Mouse (Mus musculus): Measurements from ENCODE around the gene Hist3h2ba. TPM values are rescaled to one million over a fixed set of nuclear protein-coding genes. Genes with fewer than 3 reads are reported as not detected.
A peak's percentile ranks its signal among the peaks of the same experiment; 100 is the strongest.

Gene Hist3h2ba
- polyA plus RNA-seq, 1 experiment from 2014 or later = 262 TPM

DNA sequence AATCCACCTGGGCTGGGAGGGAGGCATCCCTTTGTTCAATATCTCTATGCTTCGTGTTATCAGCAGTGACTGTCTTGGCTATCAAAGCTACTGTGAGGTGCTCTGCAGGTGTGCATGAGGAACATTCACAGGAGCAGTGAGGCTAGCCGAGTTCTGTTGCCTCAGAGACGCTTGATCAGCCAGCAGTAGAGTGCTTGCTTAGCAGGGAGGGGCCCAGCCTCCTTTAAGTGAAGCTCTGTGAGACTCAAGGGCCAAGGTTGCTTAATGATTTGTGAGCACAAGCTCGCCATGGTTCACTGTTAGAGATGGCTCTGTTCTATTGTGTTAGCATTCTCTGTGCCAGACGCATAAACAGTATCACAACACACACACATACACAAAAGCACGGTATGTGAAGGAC, 20.9 kb downstream of the Hist3h2ba start:
- H3K4me1 ChIP-seq = peaks cover 8% of the 10 kb centered on the region
- H3K4me2 ChIP-seq = no peak overlapping the region
- 82% methylated on average over 6 of the region's 6 CpGs for WGBS
- peaks cover 13% of the 10 kb centered on the region; the same call in 1 of the 2 replicates for H3K36me3 ChIP-seq
- H3K27me3 ChIP-seq (replicated peaks) = no peaks in the 10 kb centered on the region
- no peak overlapping the region for H3K27ac ChIP-seq (replicated peaks)
- H3K4me3 ChIP-seq (replicated peaks) = no peak overlapping the region
- ATAC-seq (ENCODE audit: low FRiP score) = no peak
- H3K9me3 ChIP-seq (replicated peaks) = no peaks in the 10 kb centered on the region
- no peak overlapping the region for H3K9ac ChIP-seq (replicated peaks)

DNA sequence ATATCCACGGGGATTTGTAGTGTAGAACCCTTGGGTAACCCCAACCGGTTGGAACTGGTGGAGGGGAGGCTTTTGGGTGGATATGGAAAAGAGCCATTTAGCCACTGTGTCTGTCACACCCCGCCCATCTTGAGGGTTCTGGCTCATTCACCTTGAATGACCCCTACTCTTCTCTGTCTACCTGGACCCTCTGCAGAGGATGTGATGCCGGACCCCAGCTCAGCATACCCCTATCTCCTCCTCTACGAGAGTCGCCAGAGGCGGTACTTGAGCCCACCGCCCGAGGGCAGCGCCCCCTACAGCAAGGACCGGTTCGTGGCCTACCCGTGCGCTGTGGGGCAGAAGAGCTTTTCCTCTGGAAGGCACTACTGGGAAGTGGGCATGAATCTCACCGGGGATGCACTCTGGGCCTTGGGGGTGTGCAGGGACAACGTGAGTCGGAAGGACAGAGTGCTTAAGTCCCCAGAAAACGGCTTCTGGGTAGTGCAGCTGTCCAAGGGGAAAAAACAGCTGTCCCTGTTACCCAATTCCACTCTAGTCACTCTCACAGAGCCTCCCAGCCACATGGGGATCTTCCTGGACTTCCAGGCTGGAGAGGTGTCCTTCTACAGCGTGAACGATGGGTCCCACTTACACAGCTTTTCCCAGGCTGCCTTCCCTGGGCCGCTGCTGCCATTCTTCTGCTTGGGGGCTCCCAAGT, 22.3 kb downstream of the Hist3h2ba start:
- Histone ChIP-seq H3K27ac (replicated peaks) (no peak overlapping the region), H3K9ac (replicated peaks) (no peak overlapping the region)
- 93% methylated on average over 21 of the region's 21 CpGs for WGBS

DNA sequence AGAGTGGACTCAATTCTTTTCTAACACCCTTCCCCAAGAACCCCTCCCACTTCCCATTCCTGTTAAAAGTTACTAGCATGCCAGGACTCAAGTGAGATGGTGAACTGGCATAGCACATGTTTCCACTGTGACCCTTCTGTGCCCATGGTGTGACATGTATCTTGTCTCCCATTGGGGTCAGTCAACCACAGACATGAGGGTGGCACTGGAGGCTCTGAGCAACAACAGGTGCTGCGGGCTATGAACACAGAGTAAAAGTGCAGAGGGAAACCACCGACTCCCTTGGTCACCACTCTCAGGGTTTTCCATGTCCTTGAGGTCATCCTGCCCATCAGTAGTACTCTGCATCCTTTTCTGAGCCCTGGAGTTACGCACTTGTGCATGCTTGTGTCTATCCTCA, 23.1 kb downstream of the Hist3h2ba start:
- 97% methylated on average over 3 of the region's 3 CpGs for WGBS
- Histone ChIP-seq H3K9ac (replicated peaks) (no peak overlapping the region), H3K4me1 (peaks cover 16% of the 10 kb centered on the region), H3K27ac (replicated peaks) (no peak overlapping the region), H3K4me3 (replicated peaks) (no peak overlapping the region), H3K36me3 (peaks cover 15% of the 10 kb centered on the region; the same call in 1 of the 2 replicates), H3K4me2 (no peak overlapping the region), H3K9me3 (replicated peaks) (no peaks in the 10 kb centered on the region), H3K27me3 (replicated peaks) (no peaks in the 10 kb centered on the region)
- ATAC-seq (ENCODE audit: low FRiP score) = no peak

More for the DNA sequence above, 22.3 kb downstream of the Hist3h2ba start:
- peaks cover 12% of the 10 kb centered on the region for H3K4me1 ChIP-seq
- no peaks in the 10 kb centered on the region for H3K27me3 ChIP-seq (replicated peaks)
- ATAC-seq (ENCODE audit: low FRiP score) = no peak
- no peak overlapping the region for H3K4me3 ChIP-seq (replicated peaks)
- H3K4me2 ChIP-seq = no peak overlapping the region
- H3K9me3 ChIP-seq (replicated peaks) = no peaks in the 10 kb centered on the region
- peaks cover 15% of the 10 kb centered on the region; the same call in 1 of the 2 replicates for H3K36me3 ChIP-seq

DNA sequence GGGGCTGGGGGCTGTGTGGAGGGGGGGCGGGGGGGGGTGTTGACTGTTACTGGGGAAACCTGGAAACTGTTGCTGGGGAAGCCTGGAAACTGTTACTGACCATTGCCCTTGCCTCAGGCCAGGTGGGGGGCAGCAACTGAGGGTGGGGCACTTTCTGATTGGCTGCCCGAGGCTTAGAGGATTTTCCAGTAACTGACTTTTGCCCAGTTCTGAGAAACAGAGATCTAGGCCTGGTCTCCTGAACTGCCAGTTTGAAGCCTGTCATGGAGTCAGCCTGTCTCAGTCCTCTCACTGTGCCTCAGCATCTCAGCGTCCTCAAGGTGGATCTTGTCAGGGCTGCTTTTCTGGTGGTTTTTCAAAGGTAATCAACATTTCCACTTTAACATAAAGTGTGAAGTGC, 25.7 kb downstream of the Hist3h2ba start:
- no peak overlapping the region for H3K9ac ChIP-seq (replicated peaks)
- 93% methylated on average over 3 of the region's 3 CpGs for WGBS
- no peak overlapping the region for H3K4me3 ChIP-seq (replicated peaks)
- H3K4me2 ChIP-seq = no peak overlapping the region
- H3K4me1 ChIP-seq = peaks cover 29% of the 10 kb centered on the region
- H3K9me3 ChIP-seq (replicated peaks) = no peaks in the 10 kb centered on the region
- no peak overlapping the region for H3K27ac ChIP-seq (replicated peaks)
- H3K27me3 ChIP-seq (replicated peaks) = no peaks in the 10 kb centered on the region
- ATAC-seq (ENCODE audit: low FRiP score) = no peak
- H3K36me3 ChIP-seq = peaks cover 15% of the 10 kb centered on the region; the same call in 1 of the 2 replicates

DNA sequence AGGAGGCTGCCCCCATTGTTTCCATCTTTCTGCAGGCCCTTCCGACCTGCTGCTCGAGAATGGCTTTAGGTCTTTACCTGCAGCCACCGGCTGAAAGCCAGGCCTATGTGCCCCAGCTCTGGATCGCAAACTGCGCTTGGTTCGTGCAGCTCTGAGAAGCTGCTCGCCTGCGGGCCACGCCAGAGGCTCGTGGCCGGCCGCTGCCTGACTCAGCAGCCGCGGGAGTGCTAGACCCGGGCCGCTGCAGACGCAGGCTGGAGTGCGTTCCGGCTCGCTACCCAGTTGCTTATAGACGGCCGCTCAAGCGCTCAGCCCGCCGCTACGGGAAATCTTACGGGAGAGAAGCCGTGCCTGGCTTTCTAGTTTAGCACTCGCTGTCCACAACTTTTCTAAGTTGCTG, 28.4 kb downstream of the Hist3h2ba start:
- Histone ChIP-seq H3K27ac (replicated peaks) (peak overlapping the region; percentile 83), H3K4me2 (peak overlapping the region; percentile 100), H3K4me3 (replicated peaks) (peak overlapping the region; percentile 81), H3K4me1 (peaks cover 56% of the 10 kb centered on the region), H3K36me3 (peaks cover 10% of the 10 kb centered on the region), H3K9me3 (replicated peaks) (no peaks in the 10 kb centered on the region), H3K27me3 (replicated peaks) (no peaks in the 10 kb centered on the region), H3K9ac (replicated peaks) (peak overlapping the region; percentile 74)
- no peak for ATAC-seq (ENCODE audit: low FRiP score)
- WGBS = under 1% methylated on average over 29 of the region's 29 CpGs

DNA sequence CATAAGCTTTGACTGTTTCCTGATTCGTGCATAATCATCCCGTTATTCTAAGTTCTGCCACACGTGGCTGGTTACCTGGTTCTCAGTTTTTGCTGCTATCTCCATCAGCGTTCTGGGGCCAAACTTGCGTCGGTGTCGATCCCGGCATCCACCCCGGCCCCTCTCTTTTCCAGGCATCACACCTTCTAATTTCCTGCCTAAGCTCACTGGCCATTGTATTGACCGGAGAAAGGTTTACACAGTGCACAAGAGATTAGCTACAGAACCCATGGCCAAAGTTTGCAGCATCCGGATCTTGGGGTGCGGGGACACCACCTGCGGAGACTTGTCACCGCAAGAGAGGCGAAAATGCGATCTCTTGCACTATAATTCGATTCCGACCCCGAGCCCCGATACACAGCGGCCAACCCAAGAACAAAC, 28.9 kb downstream of the Hist3h2ba start:
- WGBS = under 1% methylated on average over 21 of the region's 21 CpGs
- Histone ChIP-seq H3K4me1 (peaks cover 59% of the 10 kb centered on the region), H3K27ac (replicated peaks) (peak overlapping the region; percentile 83), H3K36me3 (peaks cover 14% of the 10 kb centered on the region), H3K4me3 (replicated peaks) (peak overlapping the region; percentile 81), H3K9me3 (replicated peaks) (no peaks in the 10 kb centered on the region), H3K9ac (replicated peaks) (peak overlapping the region; percentile 74), H3K4me2 (peak overlapping the region; percentile 100), H3K27me3 (replicated peaks) (no peaks in the 10 kb centered on the region)
- ATAC-seq (ENCODE audit: low FRiP score) = peak; percentile 5; the same call in 1 of the 2 replicates

DNA sequence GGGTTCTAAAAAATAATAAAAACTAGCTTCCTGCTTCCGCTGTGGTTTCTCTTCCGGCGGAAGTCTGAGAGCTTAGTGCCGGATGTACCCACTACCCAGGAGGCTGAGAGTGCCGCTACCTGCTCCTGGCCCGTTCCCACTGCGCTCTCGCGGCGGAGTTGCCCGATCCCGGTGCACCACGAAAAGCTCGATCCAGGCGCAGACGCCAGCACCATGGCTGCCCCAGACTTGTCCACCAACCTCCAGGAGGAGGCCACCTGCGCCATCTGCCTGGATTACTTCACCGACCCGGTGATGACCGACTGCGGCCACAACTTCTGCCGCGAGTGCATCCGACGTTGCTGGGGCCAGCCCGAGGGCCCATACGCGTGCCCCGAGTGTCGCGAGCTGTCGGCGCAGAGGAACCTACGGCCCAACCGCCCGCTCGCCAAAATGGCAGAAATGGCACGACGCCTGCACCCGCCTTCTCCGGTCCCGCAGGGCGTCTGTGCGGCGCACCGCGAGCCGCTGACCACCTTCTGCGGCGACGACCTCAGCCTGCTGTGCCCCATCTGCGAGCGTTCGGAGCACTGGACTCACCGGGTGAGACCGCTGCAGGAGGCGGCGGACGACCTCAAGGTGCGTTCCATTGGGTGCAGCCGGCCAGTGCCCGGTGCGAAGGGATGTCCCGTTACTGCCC, 29.4 kb downstream of the Hist3h2ba start, which contains the start of gene Trim11:
Gene Trim11 (plus strand): TSS at position 67 of the 679 bp plus-strand sequence.
- peak; percentile 79 for ATAC-seq (ENCODE audit: low FRiP score)
- Histone ChIP-seq H3K9me3 (replicated peaks) (no peaks in the 10 kb centered on the region), H3K27ac (replicated peaks) (peak within 1 kb of the TSS; percentile 83), H3K27me3 (replicated peaks) (no peaks in the 10 kb centered on the region), H3K9ac (replicated peaks) (peak within 1 kb of the TSS; percentile 74), H3K36me3 (peaks cover 19% of the 10 kb centered on the region), H3K4me1 (peaks cover 59% of the 10 kb centered on the region), H3K4me3 (replicated peaks) (peak within 1 kb of the TSS; percentile 81), H3K4me2 (peak within 1 kb of the TSS; percentile 100)
- under 1% methylated on average over 64 of the region's 64 CpGs for WGBS

DNA sequence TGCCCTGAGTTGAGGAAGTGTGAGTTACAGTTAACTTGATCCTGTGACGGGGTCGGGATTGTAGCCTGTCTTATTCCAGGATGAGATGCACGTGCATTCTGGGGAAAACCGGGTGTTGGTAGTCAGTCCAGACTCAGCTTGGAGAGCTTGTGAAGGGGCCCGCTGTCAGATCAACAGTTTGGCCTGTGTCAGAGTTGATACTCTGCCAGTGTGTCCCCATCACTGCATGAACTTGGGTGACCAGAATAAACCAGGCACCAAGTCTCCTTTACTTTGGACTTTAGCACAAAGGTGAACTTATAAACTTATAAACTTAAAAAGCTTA, 29.9 kb downstream of the Hist3h2ba start:
- Histone ChIP-seq H3K36me3 (peaks cover 19% of the 10 kb centered on the region), H3K4me2 (peak overlapping the region; percentile 100), H3K9me3 (replicated peaks) (no peaks in the 10 kb centered on the region), H3K27ac (replicated peaks) (no peak overlapping the region), H3K4me3 (replicated peaks) (peak overlapping the region; percentile 81), H3K4me1 (peaks cover 59% of the 10 kb centered on the region), H3K27me3 (replicated peaks) (no peaks in the 10 kb centered on the region), H3K9ac (replicated peaks) (peak overlapping the region; percentile 74)
- WGBS = 4% methylated on average over 5 of the region's 5 CpGs
- no peak for ATAC-seq (ENCODE audit: low FRiP score)

DNA sequence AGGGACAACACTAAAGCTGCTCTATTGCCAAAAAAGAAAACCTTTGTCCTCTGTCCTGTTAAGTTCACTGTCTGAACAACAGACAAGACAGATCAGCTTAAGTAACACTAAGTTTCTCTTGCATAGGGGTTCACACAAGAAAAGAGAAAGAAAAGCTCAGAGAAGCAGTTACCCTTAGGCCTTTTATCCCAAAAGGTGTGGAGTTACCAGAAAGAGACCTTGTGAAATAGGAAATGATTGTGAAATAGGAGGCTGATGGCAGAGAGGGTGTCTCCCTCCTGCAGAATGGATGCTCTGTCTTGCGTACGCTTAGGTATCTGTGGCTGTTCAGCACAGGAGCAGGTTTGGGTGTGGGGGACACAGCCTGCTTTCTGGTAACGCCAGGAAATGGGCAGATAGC, 30.5 kb downstream of the Hist3h2ba start:
- H3K4me1 ChIP-seq = peaks cover 59% of the 10 kb centered on the region
- peak overlapping the region; percentile 81 for H3K4me3 ChIP-seq (replicated peaks)
- peak overlapping the region; percentile 74 for H3K9ac ChIP-seq (replicated peaks)
- no peaks in the 10 kb centered on the region for H3K9me3 ChIP-seq (replicated peaks)
- ATAC-seq (ENCODE audit: low FRiP score) = no peak
- H3K36me3 ChIP-seq = peaks cover 23% of the 10 kb centered on the region
- H3K27ac ChIP-seq (replicated peaks) = no peak overlapping the region
- 88% methylated on average over 3 of the region's 3 CpGs for WGBS
- no peaks in the 10 kb centered on the region for H3K27me3 ChIP-seq (replicated peaks)
- H3K4me2 ChIP-seq = peak overlapping the region; percentile 100

DNA sequence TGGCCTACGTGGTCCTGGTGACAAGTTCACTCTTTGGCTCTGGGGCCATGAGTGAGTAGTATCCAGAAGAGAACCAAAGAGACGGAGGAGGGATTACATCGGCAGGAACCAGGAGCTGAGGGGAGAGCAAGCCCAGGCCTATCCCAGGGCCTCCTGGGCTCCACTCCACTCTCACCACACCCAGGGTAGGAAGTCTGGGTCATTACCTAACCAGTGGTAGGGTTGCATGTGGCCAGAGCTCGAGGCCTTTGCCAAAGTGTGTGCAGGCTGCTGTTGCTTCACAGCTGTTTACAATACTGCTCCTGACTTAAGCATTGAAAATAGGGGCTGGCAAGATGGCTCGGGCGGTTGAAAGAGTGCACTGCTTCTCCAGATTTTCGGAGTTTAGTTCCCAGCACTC, 30.9 kb downstream of the Hist3h2ba start:
- peaks cover 23% of the 10 kb centered on the region for H3K36me3 ChIP-seq
- 90% methylated on average over 7 of the region's 7 CpGs for WGBS
- peaks cover 55% of the 10 kb centered on the region for H3K4me1 ChIP-seq
- H3K27ac ChIP-seq (replicated peaks) = no peak overlapping the region
- peak overlapping the region; percentile 81 for H3K4me3 ChIP-seq (replicated peaks)
- no peaks in the 10 kb centered on the region for H3K9me3 ChIP-seq (replicated peaks)
- peak overlapping the region; percentile 74 for H3K9ac ChIP-seq (replicated peaks)
- H3K27me3 ChIP-seq (replicated peaks) = no peaks in the 10 kb centered on the region
- ATAC-seq (ENCODE audit: low FRiP score) = no peak
- peak overlapping the region; percentile 100 for H3K4me2 ChIP-seq

DNA sequence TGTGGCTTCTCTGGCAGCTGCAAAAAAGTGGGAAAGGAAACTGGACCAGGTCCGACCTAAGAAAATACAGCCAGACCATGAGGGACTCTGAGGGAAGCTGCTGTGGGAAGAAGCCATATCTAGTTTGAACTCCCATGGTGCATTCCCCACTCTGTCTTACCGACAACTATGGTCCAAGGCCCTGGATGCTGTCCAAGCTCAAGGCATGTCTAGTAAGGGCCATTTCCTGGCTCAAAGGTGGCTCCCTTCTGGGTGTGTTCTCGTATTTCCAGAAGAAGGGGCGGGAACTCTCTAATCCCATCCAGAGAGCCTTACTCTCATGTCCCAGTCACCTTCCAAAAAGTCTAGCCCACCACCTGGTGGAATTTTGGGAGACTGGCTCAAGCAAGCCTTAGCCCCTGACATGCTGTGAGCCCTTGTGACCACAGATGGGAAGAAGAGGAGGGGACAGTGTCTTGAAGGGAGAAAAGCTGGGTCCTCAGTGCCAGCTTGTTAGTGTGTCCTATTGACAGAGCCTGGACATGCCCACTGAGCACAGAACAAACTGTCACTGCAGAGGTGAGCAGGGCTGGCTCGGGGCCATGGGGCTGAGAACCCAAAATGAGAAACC, 31.8 kb downstream of the Hist3h2ba start:
- no peaks in the 10 kb centered on the region for H3K9me3 ChIP-seq (replicated peaks)
- peaks cover 30% of the 10 kb centered on the region for H3K36me3 ChIP-seq
- no peaks in the 10 kb centered on the region for H3K27me3 ChIP-seq (replicated peaks)
- ATAC-seq (ENCODE audit: low FRiP score) = no peak
- peak overlapping the region; percentile 100 for H3K4me2 ChIP-seq
- peaks cover 52% of the 10 kb centered on the region for H3K4me1 ChIP-seq
- H3K4me3 ChIP-seq (replicated peaks) = peak overlapping the region; percentile 81; the same call in 1 of the 2 replicates
- WGBS = 74% methylated on average over 5 of the region's 5 CpGs
- peak overlapping the region; percentile 74; the same call in 1 of the 2 replicates for H3K9ac ChIP-seq (replicated peaks)
- H3K27ac ChIP-seq (replicated peaks) = no peak overlapping the region

All from neural tube, embryonic 15.5 days (tissue).